Mouse (Mus musculus) myocyte (in vitro differentiated cells): ENCODE measurements at regions not wholly inside any gene's neighbourhood (a gene's known extent, or its start where the extent isn't known, plus 50 kb on each side); places are given as distances from the start of the nearest gene placed in this dataset.

Experiments used
- H3K27me3 ChIP-seq: one replicate; pipeline ENCODE4 v1.6.1; 2011; ENCODE audit not compliant: control insufficient read depth, insufficient read depth, insufficient read length
- H3K36me3 ChIP-seq: one replicate; pipeline ENCODE4 v1.6.1; 2011; ENCODE audit not compliant: control insufficient read depth, insufficient read depth
- H3K4me2 ChIP-seq: one replicate; pipeline ENCODE4 v1.6.1; 2011; ENCODE audit warnings: low read depth, control low read depth
- H3K4me3 ChIP-seq: one replicate; pipeline ENCODE4 v1.5.1; 2011; ENCODE audit warnings: mild to moderate bottlenecking, control low read depth, moderate library complexity
- H3K79me2 ChIP-seq: one replicate; pipeline ENCODE4 v1.6.1; 2011; ENCODE audit not compliant: control insufficient read depth, insufficient read depth
- H3ac ChIP-seq: one replicate; pipeline ENCODE4 v1.6.1; 2011; ENCODE audit not compliant: control insufficient read depth, insufficient read length
- CEBPB ChIP-seq: IDR thresholded peaks from 2 replicates; pipeline ENCODE4 v1.6.1; 2011; ENCODE audit warnings: mild to moderate bottlenecking, moderate library complexity; ENCODE audit not compliant: poor library complexity, insufficient read depth, severe bottlenecking
- E2F4 ChIP-seq: IDR thresholded peaks from one replicate; pipeline ENCODE4 v1.6.1; 2011; ENCODE audit warnings: mild to moderate bottlenecking, control low read depth, moderate library complexity; ENCODE audit not compliant: insufficient read depth
- MAX ChIP-seq: IDR thresholded peaks from one replicate; pipeline ENCODE4 v1.6.1; 2011; ENCODE audit warnings: low read depth, mild to moderate bottlenecking, control low read depth
- MYOD1 ChIP-seq, 3 experiments: IDR thresholded peaks; one replicate each; pipeline ENCODE4 v1.6.1; 2011; ENCODE audit warnings: control low read depth in 2 of 3, low read depth in 2 of 3, mild to moderate bottlenecking in 2 of 3, moderate library complexity in 1 of 3; ENCODE audit not compliant: insufficient read length in 2 of 3, control insufficient read depth in 1 of 3
- MYOG ChIP-seq, 3 experiments: IDR thresholded peaks; one replicate each; pipeline ENCODE4 v1.6.1; 2011; ENCODE audit warnings: control low read depth in 2 of 3, low read depth in 2 of 3, mild to moderate bottlenecking in 2 of 3; ENCODE audit not compliant: insufficient read length in 2 of 3, control insufficient read depth in 1 of 3, insufficient read depth in 1 of 3
- POLR2A ChIP-seq: IDR thresholded peaks from one replicate; pipeline ENCODE4 v1.6.1; 2011; ENCODE audit warnings: low read depth, mild to moderate bottlenecking, control low read depth, moderate library complexity; ENCODE audit not compliant: insufficient read length
- POLR2AphosphoS2 ChIP-seq: IDR thresholded peaks from one replicate; pipeline ENCODE4 v1.6.1; 2011; ENCODE audit warnings: low read depth, control low read depth; ENCODE audit not compliant: insufficient read length
- REST ChIP-seq: IDR thresholded peaks from one replicate; pipeline ENCODE4 v1.6.1; 2011; ENCODE audit warnings: mild to moderate bottlenecking, control low read depth, moderate library complexity; ENCODE audit not compliant: insufficient read depth, insufficient read length
- SRF ChIP-seq: IDR thresholded peaks from one replicate; pipeline ENCODE4 v1.6.1; 2011; ENCODE audit warnings: low read depth; ENCODE audit not compliant: control insufficient read depth, insufficient read length
- TCF12 ChIP-seq: IDR thresholded peaks from one replicate; pipeline ENCODE4 v1.6.1; 2011; ENCODE audit warnings: mild to moderate bottlenecking, control low read depth; ENCODE audit not compliant: poor library complexity, insufficient read depth, severe bottlenecking
- TCF3 ChIP-seq: IDR thresholded peaks from one replicate; pipeline ENCODE4 v1.6.1; 2011; ENCODE audit warnings: low read depth, control low read depth; ENCODE audit not compliant: insufficient read length
- USF1 ChIP-seq: IDR thresholded peaks from one replicate; pipeline ENCODE4 v1.6.1; 2011; ENCODE audit warnings: low read depth, mild to moderate bottlenecking, control low read depth, moderate library complexity

GRCm38 (mm10) chr10:109237026-109237425 lies 226.2 kb upstream of the Syt1 start:
- Histone ChIP-seq H3K4me3 (no peak overlapping the region), H3ac (no peak overlapping the region), H3K4me2 (no peak overlapping the region), H3K27me3 (no peaks in the 10 kb centered on the region), H3K79me2 (no peaks in the 10 kb centered on the region), H3K36me3 (no peaks in the 10 kb centered on the region)
- TF ChIP-seq TCF3 (no peak), REST (no peak), POLR2AphosphoS2 (no peak), POLR2A (no peak), TCF12 (no peak), MAX (no peak), MYOG (IDR thresholded peaks at IDR 0.05; ENCODE audit: control insufficient read depth in 1 of 3, insufficient read depth in 1 of 3, insufficient read length in 2 of 3, low read depth in 2 of 3) (no peak), MYOD1 (IDR thresholded peaks at IDR 0.05; ENCODE audit: control insufficient read depth in 1 of 3, insufficient read length in 2 of 3, low read depth in 2 of 3) (no peak), USF1 (no peak), CEBPB (no peak), E2F4 (no peak)

- no peaks in the 10 kb centered on the region for H3K79me2 ChIP-seq
- no peaks in the 10 kb centered on the region for H3K36me3 ChIP-seq
- no peak overlapping the region for H3ac ChIP-seq
- no peak overlapping the region for H3K4me3 ChIP-seq
- no peak overlapping the region for H3K4me2 ChIP-seq
- TF ChIP-seq TCF12 (no peak), REST (no peak), TCF3 (no peak), USF1 (no peak), CEBPB (no peak), POLR2AphosphoS2 (no peak), MYOD1 (IDR thresholded peaks at IDR 0.05; ENCODE audit: control insufficient read depth in 1 of 3, insufficient read length in 2 of 3, low read depth in 2 of 3) (no peak), E2F4 (no peak), MAX (no peak), SRF (no peak), MYOG (IDR thresholded peaks at IDR 0.05; ENCODE audit: control insufficient read depth in 1 of 3, insufficient read depth in 1 of 3, insufficient read length in 2 of 3, low read depth in 2 of 3) (no peak), POLR2A (no peak)
- no peaks in the 10 kb centered on the region for H3K27me3 ChIP-seq
Measured at GRCm38 (mm10) chr10:109226989-109227388, 216.2 kb upstream of the Syt1 start.

- Histone ChIP-seq H3K36me3 (no peaks in the 10 kb centered on the region), H3K4me3 (no peak overlapping the region), H3K27me3 (no peaks in the 10 kb centered on the region), H3K79me2 (no peaks in the 10 kb centered on the region), H3ac (no peak overlapping the region), H3K4me2 (no peak overlapping the region)
- no peak for TF ChIP-seq MYOG (IDR thresholded peaks at IDR 0.05; ENCODE audit: control insufficient read depth in 1 of 3, insufficient read depth in 1 of 3, insufficient read length in 2 of 3, low read depth in 2 of 3)
- TF ChIP-seq CEBPB = no peak
- TF ChIP-seq MAX = no peak
- no peak for TF ChIP-seq SRF
- TF ChIP-seq MYOD1 (IDR thresholded peaks at IDR 0.05; ENCODE audit: control insufficient read depth in 1 of 3, insufficient read length in 2 of 3, low read depth in 2 of 3) = no peak
- no peak for TF ChIP-seq POLR2A
- no peak for TF ChIP-seq USF1
- TF ChIP-seq E2F4 = no peak
Measured at GRCm38 (mm10) chr10:109188761-109189503, 178.2 kb upstream of the Syt1 start.

- TF ChIP-seq REST (no peak), POLR2AphosphoS2 (no peak), TCF3 (no peak)
- Histone ChIP-seq H3K79me2 (no peaks in the 10 kb centered on the region), H3K4me3 (no peak overlapping the region), H3ac (no peak overlapping the region), H3K4me2 (no peak overlapping the region), H3K36me3 (no peaks in the 10 kb centered on the region), H3K27me3 (no peaks in the 10 kb centered on the region)
Measured at GRCm38 (mm10) chr10:109188252-109188651, 177.5 kb upstream of the Syt1 start.

GRCm38 (mm10) chr10:109185243-109185642 lies 174.5 kb upstream of the Syt1 start:
- H3K4me3 ChIP-seq = no peak overlapping the region
- TF ChIP-seq TCF12 = no peak
- no peak overlapping the region for H3ac ChIP-seq
- H3K36me3 ChIP-seq = no peaks in the 10 kb centered on the region
- H3K27me3 ChIP-seq = no peaks in the 10 kb centered on the region
- no peak overlapping the region for H3K4me2 ChIP-seq
- H3K79me2 ChIP-seq = no peaks in the 10 kb centered on the region
